Mouse (Mus musculus) spleen, adult 2 months (tissue): ENCODE results near the gene Plcb4. TPM values are rescaled to one million over a fixed set of nuclear protein-coding genes. Genes with fewer than 3 reads are reported as not detected.
A peak's percentile ranks its signal among the peaks of the same experiment; 100 is the strongest.

ENCODE experiments used
- DNase-seq, 2 experiments: peaks; one replicate each; pipeline versions ENCODE4 v3.0.0 to v3.0.0-alpha.2; 2012 to 2021; ENCODE audit warnings: low spot score in 2 of 2, low read depth in 1 of 2
- H3K27ac ChIP-seq: fragments of 200-500 bp; 2 replicates; pipeline ENCODE4 v1.5.1; 2012; ENCODE audit warnings: low read length, inconsistent platforms; ENCODE audit not compliant: insufficient read depth
- H3K27me3 ChIP-seq: fragments of 200-500 bp; 2 replicates; pipeline ENCODE4 v1.6.1; 2012; ENCODE audit warnings: mild to moderate bottlenecking, moderate library complexity, low read length, inconsistent platforms; ENCODE audit not compliant: control insufficient read depth, insufficient read depth
- H3K36me3 ChIP-seq: fragments of 200-500 bp; 2 replicates; pipeline ENCODE4 v1.6.1; 2012; ENCODE audit warnings: mild to moderate bottlenecking, low read length, inconsistent platforms; ENCODE audit not compliant: control insufficient read depth, insufficient read depth
- H3K4me1 ChIP-seq: fragments of 200-500 bp; 2 replicates; pipeline ENCODE4 v1.6.1; 2011; ENCODE audit warnings: inconsistent platforms; ENCODE audit not compliant: control insufficient read depth, insufficient read depth, insufficient read length
- H3K4me3 ChIP-seq: fragments of 200-500 bp; 2 replicates; pipeline ENCODE4 v1.5.1; 2011; ENCODE audit warnings: mild to moderate bottlenecking, inconsistent platforms; ENCODE audit not compliant: insufficient read depth, insufficient read length; ENCODE audit errors: extremely low read depth
- CTCF ChIP-seq: fragments of 200-500 bp; IDR thresholded peaks from 2 replicates; pipeline ENCODE4 v1.5.1; 2011; ENCODE audit warnings: mild to moderate bottlenecking, inconsistent platforms; ENCODE audit not compliant: insufficient read depth, insufficient read length, insufficient replicate concordance; ENCODE audit errors: extremely low read depth
- POLR2A ChIP-seq: fragments of 200-500 bp; IDR thresholded peaks from 2 replicates; pipeline ENCODE4 v1.6.1; 2011; ENCODE audit warnings: low read depth, low read length, inconsistent platforms
- WGBS: fragments of 180-500 bp; shearing (Covaris S2); methylation state at CpG from one replicate; pipeline ENCODE4 v1.1.7; 2018; 5-methylcytosine and 5-hydroxymethylcytosine counted together
- polyA plus RNA-seq: library from polyadenylated mRNA; depleted of rRNA; stranded (reverse); fragments of >200 nt; gene quantifications from 2 replicates; pipeline ENCODE4 v1.2.3, GENCODE M21; 2012; rRNA removed

The Plcb4 gene
- 2.4 and 2.7 TPM in 2 replicates for polyA plus RNA-seq

DNA sequence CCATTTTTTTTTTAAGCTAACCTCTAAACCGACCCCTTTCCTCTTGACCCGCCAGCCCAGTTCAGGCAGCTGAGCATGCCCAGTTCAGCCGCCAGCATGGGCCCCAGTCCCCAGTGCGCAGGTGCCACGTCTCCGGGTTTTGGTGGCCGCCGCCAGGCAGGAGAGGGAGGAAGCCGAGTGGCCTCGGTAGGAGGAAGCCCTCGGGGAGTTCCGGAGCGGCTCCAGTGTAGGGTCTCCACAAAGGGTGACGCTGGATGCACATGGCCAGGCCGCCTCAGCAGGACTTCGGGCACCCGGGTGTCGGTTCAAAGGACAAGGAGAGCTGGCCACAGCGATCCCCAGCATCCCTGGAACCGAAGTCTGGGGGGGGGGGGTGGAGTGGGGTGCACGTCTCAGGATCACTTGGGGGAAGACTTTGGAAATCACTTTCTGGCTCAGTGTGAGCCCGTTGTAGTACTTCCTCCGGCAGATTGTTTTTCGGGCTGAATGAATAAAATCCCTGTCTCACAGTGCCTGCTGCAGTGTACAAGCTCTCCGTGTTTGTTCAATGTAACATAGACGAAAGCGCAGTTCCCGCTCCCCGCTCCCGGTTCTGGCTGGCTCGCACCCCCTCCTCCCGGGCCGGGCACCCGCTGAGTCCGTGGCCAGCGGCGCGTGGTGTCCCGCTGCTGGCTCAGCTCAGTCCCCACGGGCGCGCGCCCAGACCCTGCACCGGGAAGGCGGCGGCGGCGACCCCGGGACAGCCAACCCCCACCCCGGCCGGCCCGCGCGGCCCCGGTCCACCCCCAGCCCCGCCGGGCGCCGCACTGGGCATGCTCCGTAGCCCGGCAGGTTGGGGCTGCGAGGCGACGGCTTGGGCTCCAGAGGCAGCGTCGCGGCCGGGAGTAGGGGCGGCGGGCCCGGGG lies at the start of gene Plcb4:
Gene Plcb4 (plus strand): TSS at position 526 of the 905 bp plus-strand sequence.
- TF ChIP-seq POLR2A (peak; percentile 5), CTCF (no peak)
- peak within 1 kb of the TSS; percentile 68 for H3K4me3 ChIP-seq
- WGBS = 2% methylated on average over 68 of the region's 71 CpGs
- no peaks in the 10 kb centered on the region for H3K36me3 ChIP-seq
- peak; percentile 4 to 56 for DNase-seq
- H3K4me1 ChIP-seq = no peaks in the 10 kb centered on the region; the same call in 1 of the 2 replicates
- H3K27me3 ChIP-seq = peaks cover 8% of the 10 kb centered on the region
- H3K27ac ChIP-seq = peak within 1 kb of the TSS; percentile 84

DNA sequence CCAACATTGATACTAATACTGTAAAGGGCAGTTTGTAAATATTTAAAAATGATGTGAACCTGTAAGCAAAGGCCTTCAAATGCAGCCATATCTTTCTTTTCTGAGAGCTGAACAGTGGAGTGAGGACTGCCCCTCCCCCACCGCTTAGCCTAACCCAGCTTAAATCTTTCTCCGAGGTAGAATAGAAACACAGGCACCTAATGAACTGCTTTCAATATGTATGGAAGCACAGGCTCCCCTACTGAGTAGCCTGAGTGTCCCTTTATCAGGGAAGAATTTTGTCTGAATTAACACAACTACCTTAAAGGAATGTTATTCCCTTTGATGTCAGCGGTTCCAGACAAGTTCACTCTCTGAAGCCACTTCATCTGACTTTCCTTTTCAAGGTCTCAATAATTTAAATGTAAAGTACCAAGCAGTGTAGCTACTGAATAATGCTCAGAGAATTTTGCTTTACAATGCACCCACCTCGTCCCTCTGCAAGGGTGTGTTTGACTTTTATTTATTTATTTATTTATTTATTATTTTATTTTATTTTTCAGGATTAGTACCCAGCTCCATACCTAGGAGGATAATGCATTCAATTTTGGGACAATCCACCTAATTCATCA lies 44.1 kb upstream of the Plcb4 start:
- TF ChIP-seq POLR2A (no peak), CTCF (no peak)
- no peak overlapping the region for H3K4me3 ChIP-seq
- WGBS = 86% methylated on average over 4 of the region's 4 CpGs
- no peak for DNase-seq
- no peaks in the 10 kb centered on the region for H3K27me3 ChIP-seq
- H3K36me3 ChIP-seq = no peaks in the 10 kb centered on the region
- H3K27ac ChIP-seq = no peak overlapping the region
- H3K4me1 ChIP-seq = no peaks in the 10 kb centered on the region

DNA sequence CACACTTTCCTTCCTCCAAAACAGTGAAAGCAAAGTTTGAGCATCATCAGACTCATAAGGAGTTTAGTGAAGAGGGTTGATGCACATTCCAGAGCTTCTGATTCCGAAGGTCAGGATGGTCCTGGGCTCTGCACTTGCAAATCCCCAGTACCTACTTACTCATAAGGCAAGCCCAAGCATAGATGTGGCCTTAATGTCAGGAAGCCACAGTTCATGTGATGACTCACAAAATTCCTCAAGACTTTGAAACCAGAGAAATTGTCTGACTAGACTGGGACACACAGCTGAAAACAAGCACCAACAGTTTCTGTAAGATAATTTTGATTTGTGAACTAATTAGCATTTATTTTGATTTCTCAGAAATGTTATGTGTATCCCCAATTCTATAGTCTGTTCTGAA lies 42.7 kb upstream of the Plcb4 start:
- WGBS = 82% methylated on average over 1 of the region's 1 CpGs
- no peak overlapping the region for H3K27ac ChIP-seq
- H3K4me1 ChIP-seq = no peaks in the 10 kb centered on the region
- no peaks in the 10 kb centered on the region for H3K36me3 ChIP-seq
- H3K4me3 ChIP-seq = no peak overlapping the region
- H3K27me3 ChIP-seq = no peaks in the 10 kb centered on the region
- TF ChIP-seq CTCF = no peak
- DNase-seq = no peak

DNA sequence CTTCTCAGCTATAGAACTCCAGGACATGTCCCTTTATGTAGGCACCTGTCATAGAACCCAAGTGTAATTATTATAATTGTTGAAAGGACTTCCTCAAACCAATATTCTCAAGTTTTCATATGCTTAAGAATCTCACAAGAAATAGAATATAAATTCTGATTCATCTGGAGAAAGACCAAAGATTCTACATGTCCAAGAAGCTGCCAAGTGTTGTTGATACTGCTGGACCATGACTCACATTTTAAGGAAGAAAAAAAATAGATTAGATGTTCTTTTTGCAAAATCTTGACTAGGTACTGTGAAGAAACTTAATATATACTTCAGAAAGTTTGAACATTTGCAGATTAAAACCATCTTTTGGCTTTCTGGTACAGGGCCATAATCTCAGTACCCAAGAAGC lies 40.3 kb upstream of the Plcb4 start:
- no peaks in the 10 kb centered on the region for H3K4me1 ChIP-seq
- no peak for DNase-seq
- no peak for TF ChIP-seq POLR2A
- H3K36me3 ChIP-seq = no peaks in the 10 kb centered on the region
- no peak overlapping the region for H3K27ac ChIP-seq
- H3K4me3 ChIP-seq = no peak overlapping the region
- no peaks in the 10 kb centered on the region for H3K27me3 ChIP-seq

DNA sequence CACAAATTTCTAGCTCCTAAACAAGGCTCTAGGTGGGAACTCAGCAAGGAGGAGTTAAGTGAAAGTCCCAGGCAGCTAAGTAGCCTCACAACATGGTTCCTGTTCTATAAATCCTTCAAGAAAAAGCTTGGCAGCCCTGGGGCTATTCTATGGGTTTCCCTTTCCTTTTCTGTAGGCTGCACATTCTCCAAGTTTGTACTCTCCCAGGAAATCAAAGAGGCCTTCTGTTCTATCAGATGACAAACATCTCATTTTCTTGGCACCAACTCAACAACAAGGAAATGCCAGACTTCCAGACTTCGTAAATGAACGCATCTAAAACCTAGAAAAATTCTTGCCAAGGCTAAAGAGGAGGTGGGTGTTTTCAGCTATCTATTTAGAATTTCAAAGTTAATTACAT lies 38.9 kb upstream of the Plcb4 start:
- no peak for DNase-seq
- H3K27ac ChIP-seq = no peak overlapping the region
- no peaks in the 10 kb centered on the region for H3K27me3 ChIP-seq
- TF ChIP-seq POLR2A (no peak), CTCF (no peak)
- H3K4me3 ChIP-seq = no peak overlapping the region
- H3K4me1 ChIP-seq = no peaks in the 10 kb centered on the region
- 65% methylated on average over 2 of the region's 2 CpGs for WGBS
- H3K36me3 ChIP-seq = no peaks in the 10 kb centered on the region

DNA sequence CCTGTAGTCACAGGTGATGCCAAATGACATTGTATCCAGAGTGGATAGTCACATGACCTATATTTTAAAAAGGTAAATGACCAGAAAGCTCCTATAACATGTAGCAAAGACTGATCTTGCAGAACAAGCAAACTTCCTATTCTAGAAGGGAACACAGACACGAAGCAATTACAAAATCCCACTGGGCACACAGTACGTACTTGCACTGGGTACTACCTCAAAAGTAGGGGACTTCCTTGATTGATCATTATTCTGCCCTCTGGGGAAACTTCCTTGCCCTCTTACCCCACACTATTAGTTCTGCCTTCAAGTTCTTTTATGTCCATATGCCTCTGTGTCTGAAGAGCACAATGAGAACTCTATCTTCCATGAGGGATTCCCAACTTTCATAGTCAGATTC lies 31.0 kb upstream of the Plcb4 start:
- Histone ChIP-seq H3K4me3 (no peak overlapping the region), H3K36me3 (no peaks in the 10 kb centered on the region), H3K4me1 (no peaks in the 10 kb centered on the region), H3K27ac (no peak overlapping the region), H3K27me3 (no peaks in the 10 kb centered on the region)
- WGBS = 81% methylated on average over 2 of the region's 2 CpGs
- DNase-seq = no peak
- TF ChIP-seq CTCF = no peak
- no peak for TF ChIP-seq POLR2A

DNA sequence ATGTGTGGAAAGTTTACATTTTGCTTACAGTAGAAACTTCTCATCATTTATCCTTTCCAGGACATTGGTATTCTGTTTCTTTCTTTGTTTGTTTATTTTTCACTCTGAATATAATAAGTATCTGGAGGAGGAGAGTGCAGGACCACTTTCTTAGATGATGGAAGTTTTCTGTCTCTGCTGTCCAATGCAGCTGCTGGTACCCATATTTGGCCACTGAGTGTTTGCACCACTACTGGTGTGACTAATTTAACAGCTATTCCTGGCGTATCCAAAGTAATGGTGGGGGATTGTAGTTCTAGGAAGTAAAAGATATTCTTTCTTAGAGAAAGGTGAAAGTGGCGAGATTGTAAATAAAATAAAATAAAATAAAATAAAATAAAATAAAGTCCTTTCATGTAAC lies 21.6 kb upstream of the Plcb4 start:
- DNase-seq = no peak
- no peak for TF ChIP-seq CTCF
- Histone ChIP-seq H3K4me1 (no peaks in the 10 kb centered on the region), H3K4me3 (no peak overlapping the region), H3K27ac (no peak overlapping the region), H3K27me3 (no peaks in the 10 kb centered on the region), H3K36me3 (no peaks in the 10 kb centered on the region)
- 86% methylated on average over 2 of the region's 2 CpGs for WGBS
